Mouse (Mus musculus) erythroblast, adult 5-6 weeks (primary cell): ENCODE results near the gene Lrp5. TPM values are rescaled to one million over a fixed set of nuclear protein-coding genes. Genes with fewer than 3 reads are reported as not detected.

Experiments used
- ATAC-seq: replicated peaks from 2 replicates; pipeline ENCODE4 v1.8.0; 2016; ENCODE audit warnings: moderate number of reproducible peaks, mild to moderate bottlenecking, moderate TSS enrichment, inconsistent platforms; ENCODE audit not compliant: poor library complexity, low FRiP score, severe bottlenecking
- total RNA-seq, 2 experiments: library from RNA; stranded (forward) in 1 of 2; stranded (reverse) in 1 of 2; fragments of 150-400 nt in 1 of 2; fragments of 200-764, 138-1000 nt in 1 of 2; gene quantifications; 2 replicates each; pipeline versions ENCODE4 v1.2.3 to v1.2.4; 2015 to 2017; ENCODE audit warnings: low replicate concordance in 2 of 2

Gene Lrp5
- total RNA-seq, 2 experiments from 2014 or later: 2.7 to 3.8 TPM

DNA sequence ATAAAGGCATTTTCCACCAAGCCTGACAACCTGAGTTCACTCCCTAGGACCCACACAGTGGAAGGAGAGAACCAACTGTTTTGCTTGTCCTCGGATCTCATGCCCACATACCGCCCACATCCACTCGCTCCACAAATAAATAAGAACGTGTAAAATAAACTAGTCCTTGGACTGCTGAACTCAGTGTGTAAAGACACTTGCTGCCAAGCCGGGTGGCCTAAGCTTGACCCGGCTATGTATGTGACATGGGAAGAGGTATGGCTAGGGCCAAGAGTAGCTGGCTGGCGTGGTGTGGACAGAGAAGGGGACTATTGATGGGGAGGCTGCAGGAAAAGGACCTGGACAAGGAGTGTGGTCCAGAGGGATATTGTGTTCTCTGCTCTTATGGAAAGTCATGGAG is 11.7 kb upstream of the Lrp5 start:
- no peak; the same call in 1 of the 2 replicates for ATAC-seq

GRCm38 (mm10) chr19:3695976-3696375 is 9.6 kb upstream of the Lrp5 start:
- no peak for ATAC-seq

- ATAC-seq: no peak
Observed at GRCm38 (mm10) chr19:3695471-3695870, 9.1 kb upstream of the Lrp5 start.

DNA sequence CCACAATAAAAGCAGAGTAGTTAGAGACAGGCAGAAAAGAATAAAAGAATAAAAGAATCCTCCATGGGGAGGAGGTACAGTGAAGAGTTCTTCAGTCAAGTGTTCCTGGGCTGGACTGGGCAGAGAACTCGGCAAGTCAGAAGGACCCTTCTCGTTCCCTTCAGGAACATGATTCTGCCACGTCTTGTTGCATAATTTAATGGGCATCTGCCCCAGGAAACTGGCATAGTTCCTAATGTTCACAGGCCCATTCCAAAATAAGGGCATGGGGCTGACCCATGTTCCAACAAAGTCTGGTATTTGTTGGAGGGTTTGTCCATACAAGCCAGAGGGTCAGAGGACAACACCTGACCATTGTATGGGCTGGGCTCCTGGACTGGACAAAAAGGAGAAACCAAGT is 8.6 kb upstream of the Lrp5 start:
- no peak for ATAC-seq

- ATAC-seq: no peak
Observed at GRCm38 (mm10) chr19:3694476-3694875, 8.1 kb upstream of the Lrp5 start.

- no peak for ATAC-seq
Observed at GRCm38 (mm10) chr19:3692414-3693145, 6.2 kb upstream of the Lrp5 start.

DNA sequence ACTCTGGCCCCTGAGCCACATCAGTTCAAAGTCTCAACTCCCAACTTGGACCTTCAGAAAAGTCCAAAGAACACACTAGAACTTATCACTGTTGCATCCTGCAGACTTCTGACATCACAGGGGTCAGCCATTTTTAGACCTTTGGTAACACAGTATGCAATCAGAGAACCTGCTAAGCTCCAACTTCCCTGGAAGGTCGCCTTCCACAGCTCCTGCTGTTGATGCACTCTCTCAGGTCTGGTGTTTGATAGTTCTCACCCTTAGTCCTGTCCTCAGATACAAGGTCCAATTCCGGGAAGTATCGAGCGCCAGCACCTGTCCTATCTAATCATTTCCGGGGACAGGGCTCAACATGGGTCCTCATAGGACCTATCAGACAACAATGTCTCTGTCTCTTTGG is 5.0 kb upstream of the Lrp5 start:
- no peak for ATAC-seq

GRCm38 (mm10) chr19:3687676-3688171 is 1.4 kb upstream of the Lrp5 start:
- no peak for ATAC-seq

DNA sequence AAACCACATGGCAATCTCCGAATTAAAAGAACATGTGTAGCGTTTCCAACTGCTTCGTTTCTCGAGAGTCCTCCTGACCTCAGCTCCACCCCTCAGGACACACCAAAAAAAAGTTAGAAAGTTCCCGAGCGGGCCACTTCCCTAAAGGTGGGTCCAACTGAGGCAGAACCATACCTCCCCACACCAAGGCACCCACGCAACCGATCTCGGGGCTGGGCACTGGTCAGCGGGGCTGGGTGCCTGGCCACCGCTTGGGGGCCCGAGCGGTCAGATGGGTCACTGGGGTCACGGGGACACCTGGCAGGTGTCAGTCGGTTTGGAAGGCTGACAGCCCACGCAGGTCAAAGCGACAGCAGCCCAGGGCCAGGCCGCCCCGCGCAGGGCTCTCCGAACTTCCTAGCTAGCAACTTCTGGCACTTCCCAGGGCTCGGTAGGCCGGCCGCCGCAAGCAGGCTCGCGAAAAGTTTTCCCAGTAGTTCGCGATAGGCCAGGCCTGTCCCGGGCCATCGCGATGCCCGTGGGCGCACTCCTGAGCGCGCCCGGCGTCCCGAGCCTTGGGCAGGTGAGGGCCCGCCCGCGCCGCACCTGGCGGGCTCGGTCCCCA is 651 bp downstream of the Lrp5 start:
- no peak for ATAC-seq

DNA sequence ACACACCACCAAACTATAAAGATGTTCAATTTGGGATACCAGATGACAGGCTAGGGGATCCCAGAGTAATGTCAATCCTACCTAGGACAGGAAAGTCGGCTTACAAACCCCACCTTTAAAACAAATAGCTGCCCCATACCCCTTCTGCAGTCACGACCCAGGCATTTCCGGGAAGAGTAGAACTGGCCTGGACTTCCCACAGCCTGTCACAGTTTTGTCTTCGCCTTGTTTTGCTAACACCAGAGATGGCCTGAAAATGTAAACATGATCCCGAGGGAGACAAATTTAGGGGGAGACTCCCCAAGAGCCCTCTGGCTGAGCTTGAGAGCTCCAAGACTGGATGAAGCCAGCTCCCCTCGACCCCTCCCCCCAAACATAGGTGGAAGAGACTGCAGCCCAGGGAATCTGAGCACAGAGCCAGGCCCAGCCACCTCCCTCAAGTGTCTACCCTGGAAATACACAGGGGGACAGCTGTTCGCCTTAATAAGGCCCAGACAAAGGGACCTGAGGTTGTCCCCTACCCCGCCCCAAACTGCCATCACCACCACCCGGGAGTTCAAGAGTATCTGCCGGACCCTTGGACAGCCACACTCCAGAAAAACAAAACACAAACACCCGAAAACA is 1.3 kb downstream of the Lrp5 start:
- ATAC-seq: no peak

DNA sequence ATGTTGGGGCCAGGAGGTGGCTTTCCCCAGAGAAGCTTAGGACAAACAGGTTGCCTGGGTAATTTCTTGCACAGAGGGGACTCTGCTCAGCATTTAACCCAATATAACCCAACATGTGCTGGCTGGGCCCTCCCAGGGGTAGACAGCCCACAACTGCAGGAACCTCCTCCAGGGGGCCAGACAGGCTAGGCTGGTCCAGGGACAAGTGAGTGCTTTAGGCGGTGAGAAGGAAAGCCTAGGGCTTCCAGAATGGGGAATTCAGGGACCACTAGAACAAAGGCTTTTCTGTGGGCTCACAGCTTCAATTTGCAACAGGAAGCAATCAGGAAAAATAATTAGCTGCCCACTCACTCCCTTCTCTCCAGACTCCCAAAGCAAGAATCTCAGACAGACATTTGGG is 1.9 kb downstream of the Lrp5 start:
- ATAC-seq: no peak

GRCm38 (mm10) chr19:3681310-3681934 is 4.9 kb downstream of the Lrp5 start:
- ATAC-seq: no peak

GRCm38 (mm10) chr19:3680732-3681131 is 5.6 kb downstream of the Lrp5 start:
- no peak for ATAC-seq

DNA sequence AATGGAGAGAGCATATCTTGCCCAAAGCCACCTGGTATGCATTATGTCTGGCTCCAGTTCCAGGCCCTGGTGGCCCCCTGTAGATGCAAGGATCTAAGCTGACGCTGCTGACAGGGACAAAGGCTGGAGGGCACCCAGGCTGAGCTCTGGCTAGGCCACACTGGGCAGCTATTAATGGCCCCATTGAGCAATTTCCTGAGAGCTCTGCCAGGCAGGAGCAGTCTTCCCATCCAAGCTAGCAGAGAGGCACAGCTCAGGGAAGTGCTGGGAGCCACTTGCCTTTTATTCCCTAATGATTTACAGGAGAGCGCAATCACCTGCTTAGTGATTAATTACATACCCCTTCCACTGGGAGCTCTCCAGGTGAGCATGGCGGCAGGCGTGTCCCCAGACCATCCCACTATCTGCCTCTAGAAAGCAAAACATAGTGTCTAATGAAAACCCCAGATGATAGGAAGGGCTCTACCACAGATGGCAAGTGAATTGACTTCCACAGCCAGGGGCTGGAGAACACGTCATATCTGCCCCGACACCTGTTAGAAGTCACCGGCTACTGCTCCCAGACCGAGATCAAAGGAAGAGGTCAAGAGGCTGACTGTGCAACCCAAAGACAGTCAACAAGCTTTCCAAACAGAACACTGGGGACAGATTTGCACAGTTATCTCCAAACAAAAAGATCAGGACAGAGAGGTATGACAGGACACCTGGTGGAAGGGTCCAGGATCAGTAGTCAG is 12.1 kb downstream of the Lrp5 start:
- ATAC-seq: no peak

DNA sequence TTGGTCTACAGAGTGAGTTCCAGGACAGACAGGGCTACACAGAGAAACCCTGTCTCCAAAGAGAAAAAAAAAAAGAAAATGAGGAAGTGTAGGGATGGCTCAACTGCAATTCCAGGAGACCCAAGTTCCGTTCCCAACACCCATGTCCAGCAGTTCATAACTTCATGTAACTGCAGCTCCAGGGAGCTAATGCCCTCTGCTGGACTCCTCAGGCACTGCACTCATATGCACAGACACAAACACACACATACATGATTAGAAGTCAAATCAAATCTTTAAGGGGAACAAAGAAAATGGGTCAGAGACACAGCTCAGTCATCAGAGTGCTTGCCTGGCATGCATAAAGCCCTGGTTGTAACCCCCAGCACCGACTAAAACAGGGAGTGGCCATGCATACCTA is 13.2 kb downstream of the Lrp5 start:
- ATAC-seq: no peak

GRCm38 (mm10) chr19:3669100-3669499 is 17.3 kb downstream of the Lrp5 start:
- no peak for ATAC-seq

DNA sequence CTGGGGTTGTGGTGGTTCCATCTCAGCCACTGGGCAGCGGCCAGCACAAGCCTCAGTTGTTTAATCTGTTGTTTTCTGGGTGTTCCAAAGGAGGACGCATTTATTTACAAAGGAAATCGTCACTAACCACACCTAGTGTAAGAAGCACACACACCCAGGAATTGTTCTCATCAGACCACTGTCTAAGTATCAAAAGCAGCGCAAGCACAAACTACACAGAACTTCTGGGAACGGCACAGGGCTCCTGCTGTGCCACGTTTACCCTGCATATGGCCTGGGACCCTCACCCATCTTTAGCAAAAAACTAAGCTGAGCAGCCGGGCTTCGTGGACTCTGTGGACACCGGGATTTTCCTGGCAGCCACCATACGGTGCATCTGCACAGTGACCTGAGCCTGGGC is 17.8 kb downstream of the Lrp5 start:
- ATAC-seq: no peak

GRCm38 (mm10) chr19:3667979-3668378 is 18.4 kb downstream of the Lrp5 start:
- ATAC-seq: no peak

DNA sequence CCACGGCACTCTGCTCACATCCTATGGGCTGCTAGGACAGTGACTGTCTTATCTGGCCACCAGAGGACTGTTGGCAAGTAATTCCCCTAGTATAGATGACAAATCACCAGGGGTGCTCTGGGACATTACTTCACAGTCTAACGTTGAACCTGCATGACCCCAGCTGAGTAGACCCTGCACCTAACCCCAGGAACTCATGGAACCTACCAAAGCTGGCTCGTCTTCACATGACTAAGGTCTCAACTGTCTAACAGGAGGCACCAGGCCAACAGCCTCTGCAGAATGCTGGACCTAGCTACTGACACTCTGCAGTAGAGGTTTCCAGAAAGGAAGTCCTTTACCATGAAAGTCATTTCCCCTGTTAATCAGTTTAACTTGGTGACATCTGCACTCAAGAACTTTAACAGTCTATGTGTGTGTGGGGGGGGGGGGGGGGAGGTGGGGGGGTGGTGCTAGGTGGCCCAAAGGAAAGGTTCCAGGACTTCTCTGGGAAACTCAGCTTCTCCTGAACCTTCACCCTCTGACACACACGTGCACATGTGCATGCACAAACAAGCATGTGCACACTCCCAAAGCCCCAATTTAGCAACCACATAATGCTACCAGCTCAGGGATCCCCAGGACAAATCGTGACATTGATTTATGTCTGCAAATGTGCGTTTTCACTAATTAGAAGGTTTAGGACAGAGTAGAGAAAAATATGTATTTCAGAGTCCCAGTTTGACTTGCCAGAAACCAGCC is 19.0 kb downstream of the Lrp5 start:
- no peak for ATAC-seq
